In genomic region chr5:92375368-92375767, GRCm38 (mm10) we compare ENCODE assay signal across 9 mouse cellular contexts. TPM values are rescaled to one million over a fixed set of nuclear protein-coding genes. Genes with fewer than 3 reads are reported as not detected.
DNase-seq lines count a peak whose midpoint lies in the region; ATAC-seq and TF ChIP-seq lines count a peak whose summit lies in the region.
"Had no signal": no experiment of that assay in that cellular context is flagged by ENCODE, and none has a peak within 500 bp of the region (broad histone marks: within the 10 kb centered on the region; RNA-seq: fewer than 3 reads in every experiment).

No protein-coding gene starts in this region.

- no peaks in the 10 kb centered on the region for H3K27me3 ChIP-seq in intestine, postnatal 0 days (replicated peaks; ENCODE audit: control insufficient read depth, insufficient read depth, low read length)
- no peaks in the 10 kb centered on the region for H3K27me3 ChIP-seq in midbrain, embryonic 15.5 days (replicated peaks)

- WGBS in intestine, postnatal 0 days: 70% methylated on average over 17 of the region's 17 CpGs
- 83% methylated on average over 17 of the region's 17 CpGs for WGBS in midbrain, embryonic 15.5 days

- peak; percentile 57 for ATAC-seq in megakaryocyte-erythroid progenitor cell, adult 5-6 weeks (replicated peaks; ENCODE audit: low FRiP score, low TSS enrichment, poor library complexity, severe bottlenecking)
- no peak for ATAC-seq in intestine, postnatal 0 days
- ATAC-seq in midbrain, embryonic 15.5 days (replicated peaks): no peak

- peak overlapping the region; percentile 32 for H3K4me3 ChIP-seq in gastrocnemius, adult 2 months
- no peak overlapping the region for H3K4me3 ChIP-seq in intestine, postnatal 0 days (ENCODE audit: low read depth, low read length)
- H3K4me3 ChIP-seq in midbrain, embryonic 15.5 days: no peak overlapping the region

- TF ChIP-seq CTCF in gastrocnemius, adult 2 months (IDR thresholded peaks at IDR 0.05): no peak
- TF ChIP-seq CTCF in intestine, postnatal 0 days (IDR thresholded peaks at IDR 0.05; ENCODE audit: low read depth): no peak

- H3K4me1 ChIP-seq in intestine, postnatal 0 days (replicated peaks; ENCODE audit: control insufficient read depth, insufficient read depth, low read length): no peaks in the 10 kb centered on the region
- peaks cover 5% of the 10 kb centered on the region for H3K4me1 ChIP-seq in midbrain, embryonic 15.5 days

- DNase-seq in gastrocnemius, adult 2 months: no peak
- DNase-seq in gastrocnemius, adult 8-10 months (ENCODE audit: low spot score in 2 of 2): no peak
- DNase-seq in CD4-positive helper T cell, adult 2 months (ENCODE audit: low read depth, low spot score): peak; percentile 80
- peak; percentile 59 for DNase-seq in kidney, postnatal 14 days
- no peak for DNase-seq in right cerebral cortex, postnatal 14 days
- DNase-seq: left cerebral cortex, postnatal 4 days had no signal

- intact Hi-C loops in gastrocnemius, adult 2 months (cut with DNase I): no loop called here

- no peak overlapping the region for H3K9ac ChIP-seq in intestine, postnatal 0 days (ENCODE audit: low read depth, low read length)
- no peak overlapping the region for H3K9ac ChIP-seq in midbrain, embryonic 15.5 days

- no peaks in the 10 kb centered on the region for H3K36me3 ChIP-seq in intestine, postnatal 0 days (ENCODE audit: control insufficient read depth, insufficient read depth)
- no peaks in the 10 kb centered on the region for H3K36me3 ChIP-seq in midbrain, embryonic 15.5 days (replicated peaks)

- no peaks in the 10 kb centered on the region for H3K9me3 ChIP-seq in intestine, postnatal 0 days (ENCODE audit: control insufficient read depth)
- H3K9me3 ChIP-seq in midbrain, embryonic 15.5 days: no peaks in the 10 kb centered on the region

- H3K4me2 ChIP-seq in intestine, postnatal 0 days (replicated peaks; ENCODE audit: low read depth): no peak overlapping the region
- no peak overlapping the region for H3K4me2 ChIP-seq in midbrain, embryonic 15.5 days

- H3K27ac ChIP-seq in gastrocnemius, adult 2 months: peak overlapping the region; percentile 83
- no peak overlapping the region for H3K27ac ChIP-seq in intestine, postnatal 0 days (ENCODE audit: low read depth, low read length)
- no peak overlapping the region for H3K27ac ChIP-seq in midbrain, embryonic 15.5 days

RNA-seq across cellular contexts. Expression of gene Cxcl10, which starts 26.7 kb away (rescaled TPM):
- total RNA-seq in gastrocnemius, adult 2 months (2021): not detected
- total RNA-seq in gastrocnemius, adult 8-10 months (2022): under 1 TPM in 1 of 4 experiments, not detected in 3; 0.46 TPM
- total RNA-seq in megakaryocyte-erythroid progenitor cell, adult 5-6 weeks (2014; fragmentation: Nextera tagmentation): not detected in 2 replicates
- total RNA-seq in megakaryocyte-erythroid progenitor cell, adult 5-6 weeks (2017): 2.2 and 5.6 TPM in 2 replicates
- polyA plus RNA-seq in intestine, postnatal 0 days (2015; fragmentation: Nextera tagmentation; extraction: Ambion mirVana): 2.0 and 2.2 TPM in 2 replicates
- polyA plus RNA-seq in midbrain, embryonic 15.5 days (2015; fragmentation: Nextera tagmentation; extraction: Ambion mirVana): 0.21 and 0.42 TPM in 2 replicates
- total RNA-seq: left cerebral cortex, postnatal 4 days had no signal

RNA-seq across cellular contexts. Expression of gene Art3, which starts 43.7 kb away (rescaled TPM):
- total RNA-seq in gastrocnemius, adult 2 months (2021): 100 to 1,000 TPM; 394 to 399 TPM
- 100 to 1,000 TPM; 404 to 480 (median 430) TPM for total RNA-seq in gastrocnemius, adult 8-10 months (2022)
- not detected in 2 replicates for total RNA-seq in megakaryocyte-erythroid progenitor cell, adult 5-6 weeks (2014; fragmentation: Nextera tagmentation)
- total RNA-seq in megakaryocyte-erythroid progenitor cell, adult 5-6 weeks (2017): not detected in 2 replicates
- 12.7 and 13.5 TPM in 2 replicates for polyA plus RNA-seq in intestine, postnatal 0 days (2015; fragmentation: Nextera tagmentation; extraction: Ambion mirVana)
- 4.5 and 5.5 TPM in 2 replicates for polyA plus RNA-seq in midbrain, embryonic 15.5 days (2015; fragmentation: Nextera tagmentation; extraction: Ambion mirVana)

RNA-seq across cellular contexts. Expression of gene Cxcl9, which starts 47.5 kb away (rescaled TPM):
- under 1 TPM; 0.10 to 0.45 TPM for total RNA-seq in gastrocnemius, adult 2 months (2021)
- under 1 TPM in 2 of 4 experiments, not detected in 2; 0.15 to 0.47 TPM for total RNA-seq in gastrocnemius, adult 8-10 months (2022)
- total RNA-seq in megakaryocyte-erythroid progenitor cell, adult 5-6 weeks (2014; fragmentation: Nextera tagmentation): not detected in 2 replicates
- total RNA-seq in megakaryocyte-erythroid progenitor cell, adult 5-6 weeks (2017): not detected in 2 replicates
- 0.05 and 0.18 TPM in 2 replicates for polyA plus RNA-seq in intestine, postnatal 0 days (2015; fragmentation: Nextera tagmentation; extraction: Ambion mirVana)
- polyA plus RNA-seq in midbrain, embryonic 15.5 days (2015; fragmentation: Nextera tagmentation; extraction: Ambion mirVana): not detected in 2 replicates
- total RNA-seq: left cerebral cortex, postnatal 4 days had no signal

RNA-seq across cellular contexts. Expression of gene Nup54, which starts 59.7 kb away (rescaled TPM):
- total RNA-seq in gastrocnemius, adult 2 months (2021): 10 to 100 TPM in 1 of 2 experiments, 1 to 10 TPM in 1; 8.9 to 12.5 TPM
- total RNA-seq in gastrocnemius, adult 8-10 months (2022): 10 to 100 TPM in 3 of 4 experiments, 1 to 10 TPM in 1; 9.5 to 13.5 (median 10.8) TPM
- 75.8 and 80.0 TPM in 2 replicates for total RNA-seq in megakaryocyte-erythroid progenitor cell, adult 5-6 weeks (2014; fragmentation: Nextera tagmentation)
- 99.1 and 106 TPM in 2 replicates for total RNA-seq in megakaryocyte-erythroid progenitor cell, adult 5-6 weeks (2017)
- 16.4 and 18.4 TPM in 2 replicates for polyA plus RNA-seq in intestine, postnatal 0 days (2015; fragmentation: Nextera tagmentation; extraction: Ambion mirVana)
- polyA plus RNA-seq in midbrain, embryonic 15.5 days (2015; fragmentation: Nextera tagmentation; extraction: Ambion mirVana): 50.5 and 56.4 TPM in 2 replicates

Comparison
In these comparisons a context has a peak if more than half of its experiments do, and no peak if none do; other contexts are left out.
1. DNase-seq: peak in CD4-positive helper T cell, adult 2 months (single experiment) and kidney, postnatal 14 days (single experiment); none in gastrocnemius, adult 2 months (single experiment), gastrocnemius, adult 8-10 months (0 of 2) and right cerebral cortex, postnatal 14 days (single experiment).
2. RNA of gene Art3, which starts 43.7 kb away (total RNA-seq): 404 to 480 TPM in gastrocnemius, adult 8-10 months and 394 to 399 TPM in gastrocnemius, adult 2 months; not detected in megakaryocyte-erythroid progenitor cell, adult 5-6 weeks; every median in the first group is over 100 times any median in the second.